Mouse (Mus musculus): ENCODE data around the gene Stk24.

GRCm38 (mm10) chr14:121324521-121325330, 55.1 kb downstream of the Stk24 start:
- TF ChIP-seq POLR2A (IDR thresholded peaks at IDR 0.05; ENCODE audit: borderline replicate concordance, low read depth, low read length) (no peak), CTCF (IDR thresholded peaks at IDR 0.05; ENCODE audit: low read depth, low read length) (no peak)
